Mouse (Mus musculus): ENCODE measurements around the gene Nanos1. TPM values are rescaled to one million over a fixed set of nuclear protein-coding genes. Genes with fewer than 3 reads are reported as not detected.

Gene Nanos1
- total and polyA plus RNA-seq, 3 experiments: 4.5 to 4.6 TPM; not detected in 1

- TF ChIP-seq KAT2A (conservative IDR thresholded peaks at IDR 0.05; ENCODE audit: low read depth, low read length): peak; percentile 34; the same call in 1 of the 2 replicates
- no peak for TF ChIP-seq SMC3 (IDR thresholded peaks at IDR 0.05; ENCODE audit: low read depth, low read length)
- TF ChIP-seq RCOR1 (IDR thresholded peaks at IDR 0.05; ENCODE audit: low read depth, low read length): no peak
Measured at GRCm38 (mm10) chr19:60793170-60793707, 37.5 kb downstream of the Nanos1 start (continued).

DNA sequence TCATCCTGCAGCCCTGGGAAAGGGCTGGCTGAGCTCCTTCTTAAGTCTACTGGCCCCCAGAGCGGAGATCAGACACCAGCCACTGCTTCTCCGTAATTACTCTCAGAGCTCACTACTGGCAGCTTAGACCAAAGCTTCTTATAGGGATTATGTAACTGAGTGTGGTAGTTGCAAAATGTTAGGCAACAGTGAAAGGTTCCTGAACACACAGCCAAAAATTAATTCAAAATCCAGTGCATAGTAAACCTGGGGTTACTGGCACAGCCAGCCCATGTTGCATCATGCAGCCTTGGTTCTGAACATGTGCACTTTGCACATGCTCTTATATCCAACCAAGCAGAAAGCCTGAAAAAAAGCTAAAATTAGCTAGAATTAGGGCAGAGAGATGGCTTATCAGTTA lies 39.5 kb downstream of the Nanos1 start:
- peaks cover 7% of the 10 kb centered on the region for H3K79me2 ChIP-seq (ENCODE audit: control insufficient read depth, insufficient read depth, low read length, poor library complexity)
- no peak overlapping the region for H3K4me3 ChIP-seq (ENCODE audit: control insufficient read depth in 1 of 2, insufficient read depth in 1 of 2, low read depth in 2 of 2, low read length in 2 of 2)
- TF ChIP-seq ETS1 (IDR thresholded peaks at IDR 0.05; ENCODE audit: low read depth, low read length) (peak; percentile 34; the same call in 1 of the 2 replicates), MAX (IDR thresholded peaks at IDR 0.05; ENCODE audit: low read length) (peak; percentile 57; the same call in 1 of the 2 replicates), NRF1 (IDR thresholded peaks at IDR 0.05; ENCODE audit: insufficient read depth, low read depth, low read length, poor library complexity, severe bottlenecking) (0 out of 2 replicates have a peak, but pooled peaks have one; percentile 10), GABPA (IDR thresholded peaks at IDR 0.05; ENCODE audit: low read depth, low read length) (no peak), TBP (IDR thresholded peaks at IDR 0.05; ENCODE audit: low read depth, low read length) (no peak), ELF1 (IDR thresholded peaks at IDR 0.05; ENCODE audit: low read depth, low read length) (no peak), RCOR1 (IDR thresholded peaks at IDR 0.05; ENCODE audit: low read depth, low read length) (no peak), NELFE (IDR thresholded peaks at IDR 0.05; ENCODE audit: low read depth, low read length) (no peak), MXI1 (IDR thresholded peaks at IDR 0.05; ENCODE audit: low read depth, low read length) (0 out of 2 replicates have a peak, but pooled peaks have one; percentile 45), EP300 (IDR thresholded peaks at IDR 0.05; ENCODE audit: low read depth in 1 of 2, low read length in 2 of 2) (no peak), UBTF (IDR thresholded peaks at IDR 0.05; ENCODE audit: borderline replicate concordance, insufficient read depth, low read depth, low read length) (no peak), CHD2 (IDR thresholded peaks at IDR 0.05; ENCODE audit: low read length) (no peak), ZMIZ1 (IDR thresholded peaks at IDR 0.05; ENCODE audit: low read depth, low read length) (no peak), MYC (IDR thresholded peaks at IDR 0.05; ENCODE audit: low read depth, low read length) (peak; percentile 62; the same call in 1 of the 2 replicates)
- H3K27me3 ChIP-seq (ENCODE audit: control insufficient read depth in 1 of 2, insufficient read depth in 2 of 2, low read length in 2 of 2): no peaks in the 10 kb centered on the region
- peaks cover 0 to 52% of the 10 kb centered on the region in 2 experiments; a peak in 2 of 4 replicates for H3K36me3 ChIP-seq (ENCODE audit: control insufficient read depth in 1 of 2, insufficient read depth in 2 of 2, low read length in 2 of 2)
- H3K9ac ChIP-seq (ENCODE audit: control insufficient read depth, low read depth, low read length, poor library complexity, severe bottlenecking): no peak overlapping the region
- DNase-seq (ENCODE audit: low read depth, low spot score): no peak
- H3K27ac ChIP-seq (ENCODE audit: control insufficient read depth, low read depth, low read length): no peak overlapping the region
- no peaks in the 10 kb centered on the region for H3K9me3 ChIP-seq (replicated peaks; ENCODE audit: insufficient read depth, low read length)
- H3K4me1 ChIP-seq (ENCODE audit: control insufficient read depth in 1 of 2, insufficient read depth in 2 of 2, low read length in 2 of 2): peaks cover 29 to 33% of the 10 kb centered on the region in 2 experiments

DNA sequence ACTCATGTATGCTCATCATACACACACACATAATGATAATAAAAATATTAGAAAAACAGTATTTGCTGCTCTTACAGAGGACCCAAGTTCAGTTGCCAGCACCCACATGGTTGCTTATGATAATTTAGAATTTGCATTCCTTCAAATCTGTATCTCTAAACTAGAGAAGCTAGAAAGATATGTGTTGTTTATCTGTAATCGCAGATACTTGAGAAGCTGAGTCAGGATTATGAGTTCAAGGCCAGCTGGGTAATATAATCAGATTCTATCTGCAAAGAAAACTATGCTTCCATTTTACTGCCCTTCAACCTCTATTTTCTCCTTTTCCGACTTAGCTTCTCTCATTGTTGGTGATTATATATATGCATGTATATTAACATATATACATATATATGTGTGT lies 41.6 kb downstream of the Nanos1 start:
- peak; percentile 44 for DNase-seq (ENCODE audit: low read depth, low spot score)
- Histone ChIP-seq H3K9me3 (replicated peaks; ENCODE audit: insufficient read depth, low read length) (no peaks in the 10 kb centered on the region), H3K79me2 (ENCODE audit: control insufficient read depth, insufficient read depth, low read length, poor library complexity) (no peaks in the 10 kb centered on the region), H3K4me1 (ENCODE audit: control insufficient read depth in 1 of 2, insufficient read depth in 2 of 2, low read length in 2 of 2) (peaks cover 27 to 37% of the 10 kb centered on the region in 2 experiments), H3K4me3 (ENCODE audit: control insufficient read depth in 1 of 2, insufficient read depth in 1 of 2, low read depth in 2 of 2, low read length in 2 of 2) (no peak overlapping the region), H3K27ac (ENCODE audit: control insufficient read depth, low read depth, low read length) (no peak overlapping the region), H3K9ac (ENCODE audit: control insufficient read depth, low read depth, low read length, poor library complexity, severe bottlenecking) (no peak overlapping the region), H3K27me3 (ENCODE audit: control insufficient read depth in 1 of 2, insufficient read depth in 2 of 2, low read length in 2 of 2) (no peaks in the 10 kb centered on the region), H3K36me3 (ENCODE audit: control insufficient read depth in 1 of 2, insufficient read depth in 2 of 2, low read length in 2 of 2) (peaks cover 0 to 50% of the 10 kb centered on the region in 2 experiments; a peak in 2 of 4 replicates)
- no peak for TF ChIP-seq RAD21 (IDR thresholded peaks at IDR 0.05; ENCODE audit: low read depth, low read length)
- no peak for TF ChIP-seq CHD1 (IDR thresholded peaks at IDR 0.05; ENCODE audit: low read depth, low read length)
- TF ChIP-seq SIN3A (IDR thresholded peaks at IDR 0.05; ENCODE audit: low read length): peak; percentile 49; the same call in 1 of the 2 replicates
- no peak for TF ChIP-seq HCFC1 (IDR thresholded peaks at IDR 0.05; ENCODE audit: low read depth, low read length)
- no peak for TF ChIP-seq NELFE (IDR thresholded peaks at IDR 0.05; ENCODE audit: low read depth, low read length)
- TF ChIP-seq UBTF (IDR thresholded peaks at IDR 0.05; ENCODE audit: borderline replicate concordance, insufficient read depth, low read depth, low read length): no peak
- TF ChIP-seq TAL1 (IDR thresholded peaks at IDR 0.05; ENCODE audit: low read length): no peak
- TF ChIP-seq GATA1 (IDR thresholded peaks at IDR 0.05; ENCODE audit: low read depth, low read length): peak; percentile 52; the same call in 1 of the 2 replicates
- TF ChIP-seq EP300 (IDR thresholded peaks at IDR 0.05; ENCODE audit: low read depth in 1 of 2, low read length in 2 of 2): peak; percentile 51 to 72; a peak in 3 of 4 replicates
- TF ChIP-seq RCOR1 (IDR thresholded peaks at IDR 0.05; ENCODE audit: low read depth, low read length): 0 out of 2 replicates have a peak, but pooled peaks have one; percentile 46
- 0 out of 2 replicates have a peak, but pooled peaks have one; percentile 31 for TF ChIP-seq MYC (IDR thresholded peaks at IDR 0.05; ENCODE audit: low read depth, low read length)
- no peak for TF ChIP-seq KAT2A (conservative IDR thresholded peaks at IDR 0.05; ENCODE audit: low read depth, low read length)
- no peak for TF ChIP-seq ZNF384 (IDR thresholded peaks at IDR 0.05; ENCODE audit: low read depth, low read length)
- TF ChIP-seq E2F4 (IDR thresholded peaks at IDR 0.05; ENCODE audit: borderline replicate concordance, low read depth, low read length): no peak
- TF ChIP-seq TBP (IDR thresholded peaks at IDR 0.05; ENCODE audit: low read depth, low read length): no peak
- TF ChIP-seq NRF1 (IDR thresholded peaks at IDR 0.05; ENCODE audit: insufficient read depth, low read depth, low read length, poor library complexity, severe bottlenecking): no peak
- no peak for TF ChIP-seq CHD2 (IDR thresholded peaks at IDR 0.05; ENCODE audit: low read length)
- TF ChIP-seq GABPA (IDR thresholded peaks at IDR 0.05; ENCODE audit: low read depth, low read length): no peak
- TF ChIP-seq CTCF (IDR thresholded peaks at IDR 0.05 in 2 of 3, conservative IDR thresholded peaks at IDR 0.05 in 1 of 3; ENCODE audit: control insufficient read depth in 1 of 3, insufficient read depth in 1 of 3, low read depth in 2 of 3, low read length in 3 of 3, poor library complexity in 1 of 3, severe bottlenecking in 1 of 3): no peak
- TF ChIP-seq ZMIZ1 (IDR thresholded peaks at IDR 0.05; ENCODE audit: low read depth, low read length): no peak
- peak; percentile 65 for TF ChIP-seq TCF12 (IDR thresholded peaks at IDR 0.05; ENCODE audit: low read depth, low read length)
